Mouse (Mus musculus): ENCODE results near the gene Gmeb1. TPM values are rescaled to one million over a fixed set of nuclear protein-coding genes. Genes with fewer than 3 reads are reported as not detected.

Gene Gmeb1
- polyA plus RNA-seq, 1 experiment from 2014 or later, result 46.3 TPM

DNA sequence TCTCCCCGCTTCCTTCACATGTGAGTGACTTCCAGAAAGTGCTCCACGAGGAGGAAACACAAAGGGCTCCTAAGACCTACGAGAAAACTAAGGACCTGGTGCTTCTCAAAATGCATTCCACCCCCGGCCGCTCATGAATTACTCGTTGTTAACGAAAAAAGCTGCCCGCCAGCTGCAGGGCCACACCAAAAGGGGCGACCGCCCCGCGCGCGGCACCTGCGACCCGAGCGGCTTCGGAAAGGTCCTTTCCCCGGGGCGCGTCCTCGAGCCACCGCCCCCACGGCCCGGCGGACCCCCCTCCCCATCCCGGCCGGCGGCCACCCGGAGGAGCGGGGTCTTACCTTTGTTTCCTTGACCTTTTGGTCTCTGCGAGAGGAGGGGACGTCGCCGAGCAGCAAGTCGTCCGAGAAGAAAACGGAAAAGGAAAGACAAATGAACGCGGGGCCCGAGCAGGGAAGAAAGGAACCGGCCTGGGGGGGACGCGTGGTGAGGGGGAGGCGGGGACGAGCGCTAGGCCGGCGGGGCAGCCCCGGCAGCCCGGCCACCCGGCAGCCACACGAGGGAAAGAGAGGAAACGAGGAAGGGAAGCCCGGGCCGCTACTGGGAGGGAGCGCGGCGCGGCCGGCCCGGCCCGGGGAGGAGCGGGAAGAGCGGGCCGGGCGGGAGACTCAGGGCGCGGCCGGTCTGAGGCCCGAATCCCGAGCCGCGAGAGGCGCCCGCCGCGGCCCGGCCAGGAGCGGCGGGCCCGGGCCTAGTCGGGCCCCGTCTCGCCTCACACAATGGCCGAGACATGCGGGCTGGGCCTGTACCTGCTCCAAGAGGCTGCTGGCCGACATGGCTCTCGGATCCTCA, 50.1 kb downstream of the Gmeb1 start:
- no peaks in the 10 kb centered on the region for H3K9me3 ChIP-seq
- no peaks in the 10 kb centered on the region for H3K27me3 ChIP-seq
- WGBS, result under 1% methylated on average over 87 of the region's 89 CpGs
- peak overlapping the region; percentile 81 for H3K4me2 ChIP-seq
- peaks cover 32% of the 10 kb centered on the region for H3K36me3 ChIP-seq (replicated peaks)
- peak overlapping the region; percentile 100 for H3K4me3 ChIP-seq (replicated peaks)
- peaks cover 28% of the 10 kb centered on the region for H3K4me1 ChIP-seq
- H3K27ac ChIP-seq, result peak overlapping the region; percentile 94
- ATAC-seq (ENCODE audit: low FRiP score), result peak; percentile 89
- H3K9ac ChIP-seq, result peak overlapping the region; percentile 100

DNA sequence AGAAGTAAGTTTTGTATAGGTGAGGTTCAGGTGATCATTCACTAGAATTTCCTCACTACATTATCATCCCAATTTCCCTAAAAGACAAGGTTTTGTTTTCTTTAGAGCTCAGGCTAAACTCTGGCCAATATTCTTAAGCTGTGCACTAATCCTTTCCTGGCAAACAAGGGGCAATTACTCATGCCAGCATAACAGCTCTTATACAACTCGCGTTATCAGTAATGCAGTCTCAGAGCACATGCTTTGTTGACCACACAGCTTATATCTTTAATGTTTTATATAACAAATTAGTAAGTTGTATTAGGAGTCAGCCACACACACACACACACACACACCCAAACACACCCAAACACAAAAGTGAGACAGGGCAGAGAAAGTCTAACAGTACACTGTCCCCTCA, 51.1 kb downstream of the Gmeb1 start:
- H3K27ac ChIP-seq, result peak overlapping the region; percentile 94; the same call in 1 of the 2 replicates
- peak overlapping the region; percentile 100 for H3K9ac ChIP-seq
- 51% methylated on average over 2 of the region's 2 CpGs for WGBS
- peaks cover 42% of the 10 kb centered on the region for H3K36me3 ChIP-seq (replicated peaks)
- H3K4me3 ChIP-seq (replicated peaks), result peak overlapping the region; percentile 100
- H3K4me1 ChIP-seq, result peaks cover 28% of the 10 kb centered on the region
- peak overlapping the region; percentile 81 for H3K4me2 ChIP-seq
- H3K9me3 ChIP-seq, result no peaks in the 10 kb centered on the region
- ATAC-seq (ENCODE audit: low FRiP score), result no peak
- no peaks in the 10 kb centered on the region for H3K27me3 ChIP-seq

DNA sequence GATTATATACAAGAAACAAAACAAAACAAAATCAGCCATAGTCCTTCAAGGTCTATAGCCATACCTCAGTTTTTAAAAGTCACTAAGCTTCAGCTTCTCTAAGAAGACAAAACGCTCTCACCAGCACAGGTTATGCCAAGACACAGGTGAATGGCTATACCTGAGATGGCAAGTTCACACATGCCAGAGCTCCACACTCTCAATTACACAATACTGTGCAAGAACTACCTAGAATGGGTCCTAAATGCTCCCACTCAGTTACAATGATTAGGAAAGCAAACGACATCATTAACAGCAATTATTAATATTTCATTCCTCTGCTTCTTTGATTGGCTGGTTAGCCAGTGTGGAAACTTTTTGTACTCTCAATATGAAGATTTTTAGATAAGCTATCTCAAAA, 52.1 kb downstream of the Gmeb1 start:
- peaks cover 52% of the 10 kb centered on the region for H3K36me3 ChIP-seq (replicated peaks)
- H3K27me3 ChIP-seq, result no peaks in the 10 kb centered on the region
- H3K4me1 ChIP-seq, result peaks cover 32% of the 10 kb centered on the region
- no peak overlapping the region for H3K9ac ChIP-seq
- 93% methylated on average over 2 of the region's 2 CpGs for WGBS
- H3K4me3 ChIP-seq (replicated peaks), result peak overlapping the region; percentile 7; the same call in 1 of the 2 replicates
- H3K27ac ChIP-seq, result no peak overlapping the region
- 0 out of 2 replicates have a peak overlapping the region, but pooled peaks have one; percentile 13 for H3K4me2 ChIP-seq
- no peak for ATAC-seq (ENCODE audit: low FRiP score)
- H3K9me3 ChIP-seq, result no peaks in the 10 kb centered on the region

DNA sequence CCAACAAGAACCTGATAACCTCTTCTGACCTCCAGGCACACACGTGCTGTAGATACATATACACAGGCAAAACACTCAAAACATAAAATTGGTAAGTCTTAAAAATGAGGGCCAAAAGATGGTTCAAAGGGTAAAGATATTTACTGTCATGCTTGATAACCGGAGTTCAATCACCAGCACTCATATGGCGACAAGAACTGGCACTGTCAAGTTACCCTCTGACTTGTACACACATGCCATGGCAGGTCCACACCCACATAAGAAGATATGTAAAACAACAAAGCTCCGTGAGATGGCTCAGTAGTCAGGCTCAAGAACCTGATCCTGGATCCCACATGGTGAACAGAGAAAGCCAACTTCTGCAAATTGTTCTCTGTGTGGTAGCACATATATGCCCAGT, 54.1 kb downstream of the Gmeb1 start:
- Histone ChIP-seq H3K4me3 (replicated peaks) (no peak overlapping the region), H3K36me3 (replicated peaks) (peaks cover 72% of the 10 kb centered on the region), H3K27me3 (no peaks in the 10 kb centered on the region), H3K9me3 (no peaks in the 10 kb centered on the region), H3K4me2 (no peak overlapping the region), H3K4me1 (peaks cover 38% of the 10 kb centered on the region), H3K9ac (no peak overlapping the region), H3K27ac (no peak overlapping the region)
- ATAC-seq (ENCODE audit: low FRiP score), result no peak
- WGBS, result 96% methylated on average over 4 of the region's 4 CpGs

DNA sequence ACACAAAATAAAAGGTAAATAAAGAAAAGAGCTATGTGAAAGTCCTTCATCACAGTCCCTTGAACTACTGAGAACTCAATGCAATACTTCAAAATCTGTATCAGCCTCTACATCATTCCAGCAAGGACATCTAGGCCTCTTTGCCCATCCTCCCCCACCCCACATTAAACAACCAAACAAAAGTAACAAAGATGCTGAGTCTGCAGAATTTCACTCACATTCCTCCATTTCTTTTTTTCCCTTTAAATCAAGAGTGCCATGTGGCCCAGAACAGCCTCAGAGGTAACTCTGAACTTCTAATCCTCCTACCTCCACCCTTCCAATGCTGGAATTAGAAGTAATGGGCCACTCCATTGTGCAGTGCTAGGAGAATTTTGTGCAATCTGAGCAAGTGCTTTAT, 62.6 kb downstream of the Gmeb1 start:
- Histone ChIP-seq H3K4me2 (no peak overlapping the region), H3K36me3 (replicated peaks) (peaks cover 62% of the 10 kb centered on the region), H3K9ac (no peak overlapping the region), H3K4me1 (peaks cover 35% of the 10 kb centered on the region), H3K27ac (no peak overlapping the region), H3K9me3 (no peaks in the 10 kb centered on the region), H3K4me3 (replicated peaks) (no peak overlapping the region), H3K27me3 (no peaks in the 10 kb centered on the region)
- no peak for ATAC-seq (ENCODE audit: low FRiP score)

DNA sequence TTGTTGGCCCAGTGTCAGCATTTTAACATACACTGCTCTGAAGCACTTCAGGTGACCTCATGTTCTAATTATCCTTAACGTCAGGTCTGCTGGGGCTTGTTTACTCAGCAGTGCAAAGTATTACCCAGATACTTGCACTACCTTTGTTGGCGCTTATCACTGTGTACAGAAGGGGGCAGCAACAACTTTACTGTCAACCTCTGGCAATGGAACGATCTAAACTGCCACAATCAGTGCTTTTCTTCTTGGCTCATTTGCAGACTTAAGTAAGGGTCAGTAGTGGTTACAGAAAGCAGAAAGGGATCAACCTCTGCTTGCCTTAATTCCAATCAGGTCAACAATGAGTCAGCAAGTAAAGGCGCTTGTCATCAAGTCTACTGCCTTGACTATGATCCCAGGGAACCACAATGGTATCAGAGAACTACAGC, 63.1 kb downstream of the Gmeb1 start:
- Histone ChIP-seq H3K9ac (no peak overlapping the region), H3K4me1 (peaks cover 33% of the 10 kb centered on the region), H3K36me3 (replicated peaks) (peaks cover 62% of the 10 kb centered on the region), H3K4me3 (replicated peaks) (no peak overlapping the region), H3K9me3 (no peaks in the 10 kb centered on the region), H3K27ac (no peak overlapping the region), H3K27me3 (no peaks in the 10 kb centered on the region), H3K4me2 (no peak overlapping the region)
- no peak for ATAC-seq (ENCODE audit: low FRiP score)
- 66% methylated on average over 4 of the region's 4 CpGs for WGBS

DNA sequence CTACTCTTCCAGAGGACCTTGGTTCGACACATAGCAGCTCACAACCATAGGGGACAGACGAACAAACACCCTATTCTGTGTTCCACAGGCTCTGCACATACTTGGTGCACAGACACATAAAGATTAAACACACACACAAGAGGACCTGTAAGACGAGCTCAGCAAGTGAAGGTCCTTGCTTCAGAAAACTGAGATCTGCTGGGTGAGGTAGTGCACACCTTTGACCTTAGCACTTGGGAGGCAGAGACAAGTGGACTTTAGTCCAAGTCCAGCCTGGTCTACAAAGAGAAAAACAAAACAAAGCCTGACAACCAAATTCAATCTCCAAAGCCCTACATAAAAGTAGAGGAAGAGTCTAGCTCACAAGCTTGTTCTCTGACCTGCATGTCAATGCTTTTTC, 66.4 kb downstream of the Gmeb1 start:
- H3K4me2 ChIP-seq, result no peak overlapping the region
- H3K9me3 ChIP-seq, result no peaks in the 10 kb centered on the region
- 88% methylated on average over 3 of the region's 3 CpGs for WGBS
- no peaks in the 10 kb centered on the region for H3K27me3 ChIP-seq
- peaks cover 58% of the 10 kb centered on the region for H3K36me3 ChIP-seq (replicated peaks)
- H3K27ac ChIP-seq, result no peak overlapping the region
- H3K9ac ChIP-seq, result no peak overlapping the region
- H3K4me3 ChIP-seq (replicated peaks), result no peak overlapping the region
- ATAC-seq (ENCODE audit: low FRiP score), result no peak
- peaks cover 18% of the 10 kb centered on the region for H3K4me1 ChIP-seq

DNA sequence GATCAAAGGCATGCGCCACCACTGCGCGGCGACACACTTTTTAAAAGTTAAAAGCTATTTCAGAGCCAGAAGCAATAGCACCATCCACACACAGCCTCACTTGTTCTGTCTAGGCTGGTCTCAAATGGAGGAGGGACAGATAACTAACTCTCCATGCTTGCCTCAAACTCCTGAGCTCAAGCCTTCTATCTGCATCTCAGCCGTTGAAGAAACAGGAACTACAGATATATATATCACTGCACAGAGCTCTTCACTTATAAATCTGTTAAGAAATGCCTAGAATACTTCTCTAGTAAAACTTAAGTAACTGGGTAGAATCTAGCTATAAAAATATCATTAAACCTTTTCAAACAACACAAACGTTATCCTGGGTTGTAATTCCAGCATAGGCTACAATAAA, 67.0 kb downstream of the Gmeb1 start:
- WGBS, result 94% methylated on average over 6 of the region's 6 CpGs
- Histone ChIP-seq H3K36me3 (replicated peaks) (peaks cover 57% of the 10 kb centered on the region), H3K27ac (no peak overlapping the region)

DNA sequence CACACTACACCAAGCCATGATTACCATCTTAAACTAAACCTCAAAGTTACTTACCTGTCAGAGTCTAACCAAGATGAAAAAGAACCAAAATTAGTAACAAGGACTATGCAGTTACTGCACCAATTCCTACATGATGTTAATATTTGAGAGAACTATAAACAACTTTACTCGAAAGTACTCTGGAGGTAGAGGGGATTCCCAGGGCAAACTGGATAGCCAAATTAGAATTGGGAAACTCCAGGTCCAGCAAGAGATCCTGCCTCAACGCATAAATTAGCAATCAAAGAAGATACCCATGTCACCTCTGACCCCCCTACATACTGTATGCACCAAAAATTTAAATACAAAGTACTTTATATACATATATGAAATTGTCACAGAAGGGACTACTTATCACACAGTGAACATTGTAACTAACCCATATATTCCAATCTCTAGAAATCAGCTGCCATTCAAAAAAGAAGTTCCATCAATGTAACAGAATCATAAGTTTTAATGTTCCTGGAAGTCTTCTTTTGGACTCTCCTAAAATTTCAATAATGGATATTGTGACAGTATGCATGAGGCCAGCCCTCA, 73.5 kb downstream of the Gmeb1 start:
- Histone ChIP-seq H3K4me2 (no peak overlapping the region), H3K27ac (no peak overlapping the region), H3K27me3 (no peaks in the 10 kb centered on the region), H3K9ac (no peak overlapping the region), H3K4me3 (replicated peaks) (no peak overlapping the region), H3K4me1 (no peaks in the 10 kb centered on the region), H3K36me3 (replicated peaks) (peaks cover 39% of the 10 kb centered on the region), H3K9me3 (no peaks in the 10 kb centered on the region)
- no peak for ATAC-seq (ENCODE audit: low FRiP score)
- 94% methylated on average over 2 of the region's 2 CpGs for WGBS

More for the DNA sequence above, 67.0 kb downstream of the Gmeb1 start:
- no peak overlapping the region for H3K9ac ChIP-seq
- H3K9me3 ChIP-seq, result no peaks in the 10 kb centered on the region
- no peaks in the 10 kb centered on the region for H3K27me3 ChIP-seq
- no peak for ATAC-seq (ENCODE audit: low FRiP score)
- no peak overlapping the region for H3K4me3 ChIP-seq (replicated peaks)
- H3K4me2 ChIP-seq, result no peak overlapping the region
- H3K4me1 ChIP-seq, result peaks cover 12% of the 10 kb centered on the region

DNA sequence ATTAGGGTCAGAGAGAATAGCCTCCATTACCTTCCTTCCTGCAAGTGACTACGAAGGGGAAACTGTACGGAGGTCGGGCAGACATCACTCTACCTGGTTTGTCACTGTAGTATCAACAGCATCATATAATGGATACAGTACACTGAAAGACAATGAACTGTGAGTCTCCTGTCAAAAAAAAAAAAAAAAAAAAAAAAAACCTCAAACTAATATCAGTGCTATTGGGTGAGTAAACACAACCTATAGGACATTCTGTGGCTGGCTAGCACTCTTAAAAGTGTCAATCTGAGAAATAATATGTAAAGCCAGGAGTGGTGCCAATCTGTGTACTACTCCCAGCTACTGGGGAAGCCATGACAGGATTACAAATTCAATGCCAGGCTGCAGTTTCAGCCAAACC, 78.2 kb downstream of the Gmeb1 start:
- Histone ChIP-seq H3K36me3 (replicated peaks) (peaks cover 41% of the 10 kb centered on the region), H3K4me1 (no peaks in the 10 kb centered on the region)

DNA sequence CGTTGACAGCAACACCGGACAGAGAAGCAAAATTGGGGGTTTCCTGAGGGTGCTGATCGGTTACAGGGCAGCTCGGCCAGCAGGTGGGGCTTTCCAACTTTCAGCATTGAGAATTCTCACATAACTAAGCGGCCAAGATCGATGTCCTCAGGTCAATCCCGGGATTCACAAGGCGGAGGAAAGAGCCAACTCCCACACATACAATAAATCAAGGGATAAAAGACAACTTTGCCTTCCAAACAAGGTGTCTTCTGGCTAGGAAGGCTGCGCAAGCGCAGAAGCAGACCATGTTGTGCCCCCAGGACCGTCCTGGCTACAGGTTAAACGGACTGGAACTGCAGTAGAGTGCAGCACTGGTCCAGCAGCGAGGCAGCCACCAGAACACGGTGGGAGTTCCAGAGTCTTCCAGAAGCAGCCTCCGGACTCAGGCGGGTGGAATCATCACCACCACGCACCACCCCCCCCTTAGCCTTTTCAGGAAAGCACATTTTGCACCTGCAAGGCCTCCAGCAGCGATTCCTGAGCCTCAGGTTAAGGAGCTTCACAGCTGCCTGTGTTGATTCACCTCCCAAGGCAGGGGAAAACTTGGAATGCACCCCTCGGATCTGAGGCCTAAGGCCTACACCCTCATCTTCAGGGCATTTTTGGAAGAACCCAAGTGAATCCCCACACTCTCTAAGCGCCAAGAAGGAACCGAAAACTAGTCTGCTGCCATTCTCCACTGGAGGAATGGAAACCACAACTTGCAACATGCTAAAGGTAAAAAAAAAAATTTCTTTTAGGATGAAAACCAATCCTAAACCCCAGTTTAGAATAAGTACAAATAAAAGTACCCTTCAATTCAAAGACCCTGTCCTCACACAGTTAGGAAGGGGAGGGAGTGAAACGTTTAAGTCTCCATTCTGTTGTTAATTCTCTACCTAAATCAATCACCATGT, 79.4 kb downstream of the Gmeb1 start:
- ATAC-seq (ENCODE audit: low FRiP score), result no peak
- 72% methylated on average over 22 of the region's 22 CpGs for WGBS
- no peak overlapping the region for H3K27ac ChIP-seq
- no peak overlapping the region for H3K9ac ChIP-seq
- peaks cover 41% of the 10 kb centered on the region for H3K36me3 ChIP-seq (replicated peaks)
- H3K4me3 ChIP-seq (replicated peaks), result no peak overlapping the region
- no peak overlapping the region for H3K4me2 ChIP-seq
- no peaks in the 10 kb centered on the region for H3K4me1 ChIP-seq
- no peaks in the 10 kb centered on the region for H3K27me3 ChIP-seq
- no peaks in the 10 kb centered on the region for H3K9me3 ChIP-seq

More for the DNA sequence above, 78.2 kb downstream of the Gmeb1 start:
- no peak overlapping the region for H3K9ac ChIP-seq
- H3K9me3 ChIP-seq, result no peaks in the 10 kb centered on the region
- ATAC-seq (ENCODE audit: low FRiP score), result no peak
- no peak overlapping the region for H3K4me2 ChIP-seq
- H3K4me3 ChIP-seq (replicated peaks), result no peak overlapping the region
- H3K27me3 ChIP-seq, result no peaks in the 10 kb centered on the region
- WGBS, result 92% methylated on average over 3 of the region's 3 CpGs
- H3K27ac ChIP-seq, result no peak overlapping the region

DNA sequence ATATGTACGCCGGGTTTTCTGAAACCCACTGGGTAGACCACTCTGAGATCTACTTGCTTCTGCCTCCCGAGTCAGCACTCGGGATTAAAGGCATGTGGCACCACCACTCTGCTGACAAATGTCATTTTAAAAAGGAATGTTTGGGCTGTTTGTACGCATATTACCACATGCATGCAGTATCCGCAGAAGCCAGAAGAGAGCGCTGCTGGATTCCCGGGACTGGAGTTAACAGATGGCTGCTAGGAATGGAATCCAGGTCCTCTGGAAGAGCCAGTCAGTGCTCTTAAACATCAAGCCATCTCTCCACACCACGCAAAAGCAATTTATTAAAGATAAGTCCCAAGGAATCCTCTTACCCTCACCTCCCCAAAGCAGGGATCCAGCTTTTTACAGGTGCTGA, 80.7 kb downstream of the Gmeb1 start:
- 77% methylated on average over 9 of the region's 9 CpGs for WGBS
- no peaks in the 10 kb centered on the region for H3K9me3 ChIP-seq
- no peak for ATAC-seq (ENCODE audit: low FRiP score)
- no peaks in the 10 kb centered on the region for H3K27me3 ChIP-seq
- no peak overlapping the region for H3K9ac ChIP-seq
- H3K4me1 ChIP-seq, result no peaks in the 10 kb centered on the region
- no peak overlapping the region for H3K27ac ChIP-seq
- H3K4me2 ChIP-seq, result no peak overlapping the region
- peaks cover 38% of the 10 kb centered on the region for H3K36me3 ChIP-seq (replicated peaks)
- no peak overlapping the region for H3K4me3 ChIP-seq (replicated peaks)

Measured in forebrain, embryonic 12.5 days (tissue).